Mouse (Mus musculus): Measurements from ENCODE around the gene Fam13a. TPM values are rescaled to one million over a fixed set of nuclear protein-coding genes. Genes with fewer than 3 reads are reported as not detected.

Fam13a gene
- under 1 TPM in 2 of 3 experiments, not detected in 1; 0.27 to 0.29 TPM for polyA plus RNA-seq (2017; shearing (Covaris generic))

DNA sequence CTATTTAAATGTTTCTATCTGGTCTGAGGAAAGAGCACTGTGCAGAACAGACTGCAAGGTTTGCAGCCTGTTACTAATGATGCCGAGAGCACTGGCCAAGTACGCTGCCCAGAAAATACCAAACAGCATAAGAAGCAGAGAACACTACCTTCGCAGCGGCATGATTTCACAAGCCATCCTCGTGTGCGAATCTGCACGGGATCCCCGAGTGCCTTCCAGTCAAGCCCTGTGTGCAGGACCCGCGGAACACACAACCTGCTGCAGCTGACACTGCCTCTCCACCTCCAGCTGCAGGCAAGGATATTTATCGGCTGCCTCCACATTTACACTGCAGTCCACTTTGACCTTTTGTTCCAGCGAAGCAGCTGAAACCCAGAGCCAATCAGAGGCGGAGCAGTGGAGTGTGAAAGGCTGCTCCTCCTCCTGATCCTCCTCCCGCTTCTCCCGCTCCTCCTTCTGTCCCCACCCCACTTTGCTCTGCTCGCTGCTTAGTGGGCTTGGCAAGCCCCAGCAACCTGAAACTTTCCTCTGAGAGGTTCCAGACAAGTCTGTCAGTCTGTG, at the start of gene Fam13a:
Fam13a (minus strand) TSS at position 386 of the 561 bp plus-strand sequence.
- no peak for ATAC-seq

DNA sequence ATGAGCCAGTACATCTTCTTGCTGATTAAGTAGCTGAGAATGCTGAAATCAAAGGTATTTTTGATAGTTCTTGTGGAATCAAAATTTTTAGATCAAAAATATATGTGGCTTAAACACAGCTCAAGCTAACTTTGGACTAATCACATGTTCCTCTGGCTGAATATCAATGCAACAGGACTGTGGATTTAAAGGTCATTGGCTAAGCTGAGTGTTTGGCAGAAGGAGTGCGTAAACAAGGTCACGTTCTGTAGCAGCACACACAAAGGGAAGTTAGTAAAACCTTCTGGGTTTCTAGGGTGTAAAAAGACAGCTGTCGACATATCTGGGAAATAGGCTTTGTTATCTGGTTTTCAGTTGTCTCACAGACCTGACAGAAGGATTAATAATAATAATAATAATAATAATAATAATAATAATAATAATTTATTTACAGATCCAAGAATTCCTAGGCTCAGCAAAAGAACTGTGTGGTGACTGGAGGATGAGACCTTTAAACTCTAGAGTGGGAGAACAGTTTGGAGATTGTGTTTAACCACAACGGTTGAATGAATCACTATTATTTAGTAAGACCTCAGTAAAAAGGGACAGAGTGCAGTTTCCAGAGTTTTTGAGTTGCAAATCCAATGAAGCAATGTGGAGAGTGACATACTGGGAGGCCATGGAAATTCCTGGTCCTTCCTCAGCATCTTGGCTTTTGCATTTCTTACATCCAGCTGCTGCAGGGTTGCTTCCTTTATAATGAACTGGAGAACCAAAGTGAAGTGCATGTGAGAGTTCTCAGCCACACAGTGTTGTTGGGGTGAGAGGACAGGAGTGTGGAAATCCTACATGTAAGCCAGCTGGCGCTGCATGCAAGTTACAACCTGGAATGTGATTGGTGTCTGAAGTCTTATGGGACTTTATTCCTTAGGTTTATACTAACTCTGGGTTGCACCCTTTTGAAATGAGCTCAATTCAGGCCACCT, 48.0 kb upstream of the Fam13a start:
- ATAC-seq = no peak

DNA sequence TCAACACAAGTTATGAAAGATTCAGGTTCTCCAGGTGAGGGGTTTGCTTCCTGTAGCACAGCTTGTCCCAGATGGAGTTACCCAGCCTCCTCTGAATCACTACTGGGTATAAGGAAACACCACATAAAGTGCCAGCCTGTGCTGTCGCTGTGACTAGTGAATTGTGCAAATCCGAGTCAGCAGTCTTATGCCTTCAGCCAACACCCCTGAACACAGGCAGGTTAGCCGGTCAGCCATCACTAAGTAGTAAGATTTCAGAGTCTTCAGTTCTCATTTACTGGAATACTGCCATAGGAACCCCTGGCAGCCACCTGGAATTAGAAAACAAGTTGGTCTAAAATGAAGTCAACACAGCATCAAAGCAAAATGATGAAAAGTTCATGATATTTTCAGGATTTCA, 47.3 kb upstream of the Fam13a start:
- ATAC-seq = no peak

DNA sequence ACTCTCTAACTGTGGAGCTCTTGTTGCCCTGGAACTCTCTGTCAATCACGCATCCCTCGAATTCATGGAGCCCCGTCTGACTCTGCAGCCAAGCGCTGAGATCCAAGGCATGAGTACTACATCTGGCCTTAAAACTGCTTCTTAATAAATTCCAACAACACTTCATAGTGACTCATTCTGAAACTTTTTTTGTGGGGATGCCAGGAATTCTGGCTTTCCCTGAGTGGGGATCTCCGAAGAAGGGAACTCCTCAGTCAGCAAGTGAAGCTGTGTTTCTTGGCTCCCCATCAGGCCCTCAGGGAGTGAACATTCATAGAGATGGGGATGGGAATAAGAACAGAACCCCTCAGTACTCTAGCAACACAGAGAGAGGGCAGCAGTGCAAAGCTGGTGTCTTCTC, 43.8 kb upstream of the Fam13a start:
- no peak for ATAC-seq

DNA sequence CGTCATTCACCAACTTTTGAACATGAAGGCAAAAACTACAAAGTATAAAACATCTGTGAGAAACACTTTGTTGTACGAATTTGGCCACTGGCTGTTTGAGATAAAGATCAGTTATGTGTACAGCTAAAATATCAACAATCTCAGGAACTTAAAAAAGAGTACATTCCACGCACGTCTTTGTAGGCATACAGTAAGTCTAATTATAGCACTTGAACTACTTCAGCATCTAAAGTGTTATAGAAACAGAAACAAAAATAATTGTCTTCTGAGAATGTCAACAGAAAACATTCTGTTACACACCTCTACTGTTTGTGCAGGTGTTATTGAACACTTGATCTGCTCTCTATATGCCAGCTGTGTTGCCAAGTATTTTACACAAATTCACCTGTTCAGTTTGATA, 40.1 kb upstream of the Fam13a start:
- no peak for ATAC-seq

DNA sequence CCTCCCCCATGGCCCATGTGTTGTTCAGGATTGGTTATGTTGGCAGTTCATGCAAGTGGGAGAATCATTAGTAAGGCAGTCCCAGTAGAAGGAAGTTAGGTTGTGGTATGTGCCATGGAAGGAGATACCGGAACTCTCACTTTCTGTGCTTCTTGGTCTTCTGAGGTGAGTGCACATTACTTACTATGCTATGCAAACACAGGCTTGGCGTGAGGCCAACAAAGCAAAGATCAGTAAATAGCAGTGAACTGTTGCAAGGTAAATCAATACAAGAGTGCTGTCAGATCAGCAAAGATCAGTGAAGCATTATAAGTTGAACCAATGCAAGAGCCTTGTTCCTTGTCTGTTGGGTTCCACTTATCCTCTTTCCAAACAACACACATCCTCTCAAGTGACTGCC, 28.9 kb upstream of the Fam13a start:
- ATAC-seq = no peak

DNA sequence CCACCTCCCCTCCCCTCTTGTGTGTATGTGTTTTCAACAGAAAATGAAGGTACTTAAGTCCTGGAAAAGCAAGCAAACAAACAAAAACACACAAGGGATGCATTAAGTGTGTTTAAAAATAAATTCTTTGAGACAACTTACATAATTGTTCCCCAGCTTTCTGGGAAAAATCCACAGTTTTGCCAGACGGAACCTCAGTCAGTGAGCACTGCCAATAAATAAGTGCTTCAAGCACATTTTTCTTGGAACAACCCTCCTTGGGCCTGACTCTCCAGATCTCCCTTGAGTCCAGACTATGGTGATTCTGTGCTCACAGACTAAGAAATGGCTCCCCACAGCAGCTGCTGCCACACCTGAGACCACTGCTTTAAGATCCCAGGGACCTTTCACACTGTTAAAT, 15.4 kb upstream of the Fam13a start:
- no peak for ATAC-seq

DNA sequence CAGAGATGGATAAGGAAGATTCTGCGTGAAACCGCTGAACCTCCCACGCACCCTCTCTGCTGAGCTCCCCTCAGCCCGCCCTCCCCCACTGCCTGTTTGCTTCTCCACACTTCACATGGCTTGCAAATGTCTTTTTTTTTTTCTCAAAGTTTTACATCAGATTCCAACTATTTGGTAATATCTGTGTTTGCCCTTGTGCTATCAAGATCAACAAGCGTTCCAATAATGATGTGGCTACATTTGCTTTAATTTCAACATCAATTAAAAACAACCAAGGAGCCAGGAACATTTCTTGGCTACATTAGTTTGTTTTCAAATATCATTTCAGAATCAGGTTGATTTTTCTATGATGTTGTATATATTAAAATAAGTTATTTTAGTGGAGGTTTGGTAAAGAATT, 8.4 kb upstream of the Fam13a start:
- no peak for ATAC-seq

DNA sequence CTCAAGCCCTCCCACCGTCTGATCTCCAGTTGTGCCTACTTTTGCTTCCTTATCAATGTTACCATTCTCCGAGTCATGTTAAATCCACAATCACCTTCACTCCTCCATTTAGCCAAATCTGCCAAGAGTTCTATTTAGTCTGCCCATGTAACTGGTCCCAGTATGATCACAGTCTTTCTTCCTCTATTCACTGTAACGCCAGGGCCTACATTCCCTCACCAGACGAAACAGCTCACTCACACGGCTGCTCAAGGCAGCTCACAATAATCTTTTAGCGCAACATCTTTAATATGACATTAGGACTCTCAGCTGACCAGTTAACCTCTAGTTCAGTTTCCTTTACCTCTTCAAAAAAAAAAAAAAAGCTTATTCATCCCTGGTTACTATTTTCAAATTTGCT, 7.2 kb upstream of the Fam13a start:
- no peak for ATAC-seq

DNA sequence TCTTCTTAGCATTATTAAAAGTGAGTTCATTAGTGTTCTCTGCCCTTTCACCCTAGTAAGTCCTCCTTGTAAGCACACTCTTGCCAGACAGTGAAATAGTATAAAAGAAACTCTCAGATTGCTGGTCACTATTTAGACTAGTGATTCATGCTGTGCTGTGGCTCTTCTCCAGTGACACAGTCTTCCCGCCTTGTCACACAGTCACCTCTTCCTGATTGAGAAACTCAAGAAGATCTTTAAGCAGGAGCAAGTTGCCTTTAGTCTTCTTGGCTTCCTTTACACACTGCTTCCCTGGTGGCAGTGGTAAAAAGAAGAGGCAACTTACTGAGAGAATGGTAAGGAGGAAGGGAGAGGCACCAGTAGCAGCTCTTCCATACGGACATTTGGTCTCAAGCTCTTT, 6.3 kb upstream of the Fam13a start:
- no peak for ATAC-seq

DNA sequence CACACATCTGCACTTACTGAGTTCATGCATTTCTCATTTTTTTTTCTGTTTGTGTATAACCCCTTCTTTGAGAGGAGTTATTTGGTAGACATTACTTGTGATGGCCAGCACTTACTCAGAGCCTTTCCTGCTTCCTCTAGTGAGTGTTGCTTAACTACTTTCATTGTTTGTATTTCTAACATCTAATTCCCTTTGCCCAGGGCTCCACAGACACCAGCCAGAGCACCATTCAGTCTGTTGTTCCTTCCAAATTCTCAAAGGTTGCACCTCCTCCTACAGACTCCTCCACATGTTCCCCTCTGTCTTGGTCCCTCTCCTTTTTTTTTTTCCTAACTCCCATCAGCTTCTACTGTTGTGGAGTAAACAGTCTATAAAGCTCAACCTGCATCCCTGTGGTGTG, 5.7 kb upstream of the Fam13a start:
- ATAC-seq = no peak

DNA sequence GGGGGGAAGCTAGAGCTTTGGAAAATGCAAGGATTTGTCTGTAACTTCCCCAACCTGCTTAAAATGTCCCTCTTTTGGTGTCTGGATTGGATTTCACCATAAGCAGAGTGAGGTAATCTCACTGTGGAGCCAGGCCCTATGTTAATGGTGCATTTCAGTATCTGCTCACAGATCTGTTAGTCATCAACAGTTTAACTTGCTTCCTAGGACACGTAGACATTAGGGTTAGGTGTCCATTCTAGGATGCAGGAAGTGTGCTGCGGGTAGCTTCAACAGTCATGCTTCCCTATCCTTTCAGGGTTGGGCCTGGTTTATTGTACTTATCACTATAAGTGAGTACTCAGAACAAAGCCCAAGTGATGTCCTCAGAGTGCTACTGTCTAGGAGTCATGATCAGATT, 4.5 kb upstream of the Fam13a start:
- no peak for ATAC-seq

DNA sequence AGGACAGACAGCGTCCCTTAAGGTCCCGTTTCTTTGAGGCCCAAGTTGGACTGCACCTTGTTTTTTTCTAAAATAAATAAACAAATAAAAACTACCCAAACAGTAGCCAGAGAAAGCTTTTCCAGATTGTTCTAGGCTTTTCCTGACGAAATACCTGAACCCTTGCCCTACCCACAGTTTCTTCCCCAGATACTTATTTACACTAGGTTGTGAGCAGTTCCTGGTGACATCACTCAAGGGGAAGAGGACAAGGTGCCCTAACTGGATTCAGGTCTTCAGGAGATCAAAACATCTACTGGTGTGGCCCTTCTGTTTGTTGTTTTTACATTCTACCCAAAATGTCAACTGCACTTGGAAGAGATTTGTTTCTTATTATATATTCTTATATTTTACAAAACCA, 457 bp upstream of the Fam13a start:
- ATAC-seq = no peak

DNA sequence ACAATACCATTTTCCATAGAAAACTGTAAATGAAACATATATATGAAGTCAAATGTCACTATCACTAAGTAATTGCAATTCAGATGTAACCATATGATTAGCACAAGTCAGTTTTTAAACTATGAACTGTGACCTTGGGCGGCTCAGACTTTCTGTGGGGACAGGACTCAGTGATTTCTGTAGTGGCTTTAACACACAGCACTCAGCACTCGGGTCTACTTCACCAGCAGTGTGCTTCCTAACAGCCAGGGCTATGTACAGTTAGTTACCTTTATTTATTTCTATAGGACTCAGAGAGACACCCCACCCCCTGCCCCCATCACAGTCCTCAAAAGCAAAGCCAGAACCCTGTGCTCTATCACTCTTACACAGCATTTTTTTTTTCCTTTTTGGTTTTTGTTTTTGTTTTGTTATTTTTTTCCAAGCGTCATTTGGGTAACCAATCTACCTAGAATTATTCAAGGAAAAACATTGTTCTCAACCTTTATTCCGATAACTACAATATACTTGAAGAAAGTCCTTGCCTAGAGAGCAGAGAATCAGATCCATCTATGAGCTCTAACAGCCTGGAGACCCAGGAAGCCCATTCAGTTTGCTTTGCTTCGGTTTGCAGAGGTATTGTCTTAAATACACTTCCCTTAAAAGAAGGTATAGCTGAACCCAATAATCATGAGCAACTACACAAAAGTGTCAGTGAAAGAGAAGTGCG, 740 bp downstream of the Fam13a start:
- ATAC-seq = no peak

DNA sequence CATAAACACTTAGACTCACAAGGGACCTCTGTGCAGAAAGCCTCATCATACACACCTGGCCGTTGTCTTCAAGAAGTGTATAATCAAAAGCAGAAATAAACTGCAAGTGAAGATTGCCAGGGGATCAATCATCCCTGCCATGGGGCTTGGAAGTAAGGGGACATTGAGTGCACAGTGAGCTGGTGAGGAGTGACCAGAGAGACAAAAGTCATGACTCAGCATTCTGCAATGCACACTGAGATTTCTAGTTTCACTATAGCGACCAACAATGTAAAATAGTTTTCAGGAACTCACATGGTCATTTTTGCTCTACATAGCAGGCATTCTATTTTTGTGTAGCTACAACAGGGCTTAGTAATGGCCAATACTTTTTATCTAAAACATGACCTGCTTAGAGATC, 1.7 kb downstream of the Fam13a start:
- ATAC-seq = no peak

DNA sequence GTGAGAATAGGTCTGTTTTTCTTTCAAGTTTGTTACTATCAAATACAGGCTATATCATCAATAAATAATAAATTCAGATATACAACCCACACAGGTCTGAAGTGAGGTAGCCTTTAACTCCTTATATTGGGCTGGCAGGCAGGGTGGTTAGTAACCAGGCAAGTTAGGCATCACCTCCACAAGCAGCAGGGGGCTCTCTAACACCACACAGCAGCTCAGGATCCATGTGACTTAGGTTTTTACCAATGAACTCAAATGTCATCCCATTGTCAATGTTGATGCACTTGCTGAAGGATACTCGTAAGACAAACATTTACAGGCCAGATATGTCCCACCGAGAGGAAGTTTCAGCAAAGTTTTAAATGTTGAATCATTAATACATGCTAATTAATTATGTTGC, 4.0 kb downstream of the Fam13a start:
- no peak for ATAC-seq

DNA sequence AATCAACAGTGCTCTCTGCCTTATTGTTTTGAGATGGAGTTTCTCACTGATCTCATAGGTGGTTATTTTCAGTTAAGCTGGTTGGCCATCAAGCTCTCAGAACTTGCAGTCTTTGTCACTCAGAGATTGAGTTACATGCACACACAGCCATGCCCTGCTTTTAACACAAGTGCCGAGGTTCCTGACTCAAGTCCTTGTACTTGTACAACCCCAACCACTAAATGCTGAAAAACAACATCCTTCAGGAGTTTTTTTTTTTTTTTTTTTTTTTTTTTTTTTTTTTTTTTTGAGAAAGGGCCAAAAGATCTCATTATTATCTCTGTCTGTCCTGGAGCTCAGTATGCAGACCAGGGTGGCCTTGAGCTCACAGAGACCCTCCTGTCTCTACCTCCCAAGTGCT, 4.5 kb downstream of the Fam13a start:
- ATAC-seq = no peak

DNA sequence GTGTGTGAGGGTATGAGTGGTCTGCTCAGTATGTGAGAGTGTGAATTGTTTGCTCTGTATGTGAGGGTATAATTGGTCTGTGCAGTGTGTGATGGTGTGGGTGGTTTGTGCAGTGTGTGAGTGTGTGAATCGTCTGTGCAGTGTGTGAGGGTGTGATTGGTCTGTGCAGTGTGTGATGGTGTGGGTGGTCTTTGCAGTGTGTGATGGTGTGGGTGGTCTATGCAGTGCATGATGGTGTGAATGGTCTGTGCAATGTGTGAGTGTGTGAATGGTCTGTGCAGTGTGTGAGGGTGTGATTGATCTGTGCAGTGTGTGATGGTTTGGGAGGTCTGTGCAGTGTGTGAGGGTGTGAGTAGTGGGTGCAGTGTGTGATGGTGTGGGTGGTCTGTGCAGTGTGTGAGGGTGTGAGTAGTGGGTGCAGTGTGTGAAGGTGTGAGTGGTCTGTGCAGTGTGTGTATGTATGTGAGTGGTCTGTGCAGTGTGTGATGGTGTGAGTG, 8.0 kb downstream of the Fam13a start:
- ATAC-seq = no peak

DNA sequence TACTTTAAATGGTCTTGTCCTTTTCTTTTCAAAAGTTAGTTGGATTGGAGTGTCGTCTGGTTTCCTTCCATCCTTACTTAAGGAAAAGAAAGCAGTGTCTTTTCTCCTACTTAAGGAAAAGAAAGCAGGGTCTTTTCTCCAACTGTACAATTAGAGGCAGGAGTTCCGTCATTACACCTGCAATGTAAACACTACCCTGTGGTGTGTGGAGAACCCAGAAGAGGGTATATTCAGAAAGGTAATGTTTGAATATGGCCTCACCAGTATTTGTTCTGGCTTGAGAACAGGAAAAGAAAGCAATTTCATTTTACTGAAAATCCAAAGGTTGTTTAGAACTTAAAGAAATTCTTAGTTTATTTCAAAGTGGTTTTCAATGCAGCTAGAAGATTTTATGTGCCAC, 9.6 kb downstream of the Fam13a start:
- no peak for ATAC-seq

DNA sequence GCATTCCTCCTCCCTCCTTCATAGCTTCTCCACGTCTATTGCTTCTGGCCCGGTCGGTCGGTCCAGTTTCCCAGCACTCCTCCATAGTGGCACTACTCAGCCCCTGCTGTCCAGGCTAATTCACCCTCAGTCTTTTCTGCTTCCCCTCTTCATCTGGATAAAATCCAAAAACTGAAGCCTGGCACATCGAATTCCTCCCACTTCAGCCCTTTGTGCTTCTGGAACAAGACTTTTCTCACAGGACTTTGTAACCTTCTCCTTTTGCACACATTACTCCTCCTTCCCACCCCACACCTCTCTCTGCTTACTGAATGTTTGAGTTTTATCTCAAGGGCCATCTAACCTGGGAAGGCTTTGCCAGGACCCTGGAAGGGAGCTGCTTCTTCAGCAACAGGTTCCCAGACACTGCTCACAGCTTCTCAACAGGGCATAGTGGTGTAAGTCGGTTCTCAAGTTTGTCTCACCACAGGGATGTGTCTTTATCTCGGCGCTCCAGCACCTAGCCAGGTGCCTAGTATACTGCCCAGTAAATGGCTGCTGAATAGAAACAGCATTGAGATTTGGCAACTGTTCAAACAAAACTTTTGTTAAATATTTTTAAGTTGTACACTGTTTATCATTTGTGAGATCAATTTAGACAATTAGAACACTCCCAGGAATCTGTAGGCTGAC, 10.1 kb downstream of the Fam13a start:
- ATAC-seq = no peak

DNA sequence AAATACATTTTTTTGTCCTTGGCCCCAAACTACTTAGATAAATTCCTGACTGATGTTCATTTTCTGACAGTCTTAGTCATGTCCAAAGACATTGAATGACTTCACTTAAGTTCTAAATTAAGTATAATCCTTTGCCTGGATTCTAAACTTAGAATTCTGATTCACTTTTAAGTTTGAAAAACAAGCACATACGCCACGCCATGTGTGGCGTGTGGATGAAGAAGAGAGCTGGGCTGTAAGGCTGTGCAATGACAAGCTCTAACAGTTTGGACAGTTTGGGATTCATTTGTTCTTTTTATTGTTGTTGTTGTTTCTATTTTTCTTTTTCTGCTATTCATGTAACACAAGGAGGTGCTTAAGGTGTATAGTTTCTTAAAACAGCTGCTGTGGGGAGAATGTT, 13.6 kb downstream of the Fam13a start:
- ATAC-seq = no peak

DNA sequence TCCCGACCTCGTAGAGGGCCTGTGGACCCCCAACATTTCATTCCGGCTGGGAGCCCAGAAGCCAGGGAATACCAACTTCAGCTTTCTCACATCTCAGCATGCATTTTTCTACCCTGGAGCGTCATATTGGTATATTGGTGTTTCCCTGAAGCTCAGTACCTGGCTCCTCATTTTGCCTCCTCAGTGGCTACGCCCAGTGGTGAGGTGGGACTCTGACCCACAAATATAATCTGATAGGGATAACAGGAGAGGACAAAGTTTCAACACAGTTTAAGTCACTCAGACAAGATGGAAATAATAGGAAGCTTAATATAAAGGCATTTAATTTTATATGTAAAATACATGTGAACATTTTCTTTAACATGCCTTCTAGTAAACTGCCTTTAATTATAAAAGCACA, 19.7 kb downstream of the Fam13a start:
- no peak for ATAC-seq

DNA sequence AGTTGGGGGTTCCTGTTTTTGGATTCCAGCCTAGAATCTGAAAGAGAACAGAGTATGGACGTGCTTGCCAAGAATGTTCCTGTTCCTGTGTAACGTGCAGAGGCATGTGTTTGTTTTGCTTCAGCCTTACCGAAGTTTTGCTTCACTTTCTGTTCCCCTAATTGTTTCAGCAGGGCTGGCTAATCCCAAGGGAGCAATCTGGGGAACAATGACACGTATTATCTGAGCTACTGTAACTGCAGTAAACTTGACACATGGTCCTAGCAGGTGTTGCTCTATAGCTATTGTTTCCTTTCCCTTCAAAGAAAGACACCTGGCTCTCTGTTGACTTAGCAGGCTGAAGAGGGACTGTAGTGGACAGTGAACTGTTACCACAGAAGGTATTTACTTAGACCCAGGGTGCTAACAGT, 25.3 kb downstream of the Fam13a start:
- ATAC-seq = no peak

Measured in inflammation-experienced regulatory T-cells, adult 6 months (primary cell).